Mouse (Mus musculus) MEL (cell line): ENCODE measurements around the gene Tekt5. TPM values are rescaled to one million over a fixed set of nuclear protein-coding genes. Genes with fewer than 3 reads are reported as not detected.

ENCODE experiments used
- DNase-seq: peaks from one replicate; pipeline ENCODE4 v3.0.0; 2011; ENCODE audit warnings: low read depth, low spot score
- H3K27ac ChIP-seq: 2 replicates; pipeline ENCODE4 v1.5.1; 2012; ENCODE audit warnings: low read depth, mild to moderate bottlenecking, control low read depth, low read length, moderate library complexity; ENCODE audit not compliant: control insufficient read depth
- H3K27me3 ChIP-seq, 2 experiments: fragments of 150-350 bp in 1 of 2; sonication (generic) in 1 of 2; 2 replicates each; pipeline ENCODE4 v1.6.1; 2012; ENCODE audit warnings: low read length in 2 of 2, mild to moderate bottlenecking in 2 of 2, improper control_type of control experiment in 1 of 2, moderate library complexity in 1 of 2; ENCODE audit not compliant: insufficient read depth in 2 of 2, control insufficient read depth in 1 of 2
- H3K36me3 ChIP-seq, 2 experiments: 2 replicates each; pipeline ENCODE4 v1.6.1; 2012 to 2014; ENCODE audit warnings: low read length in 2 of 2, improper control_type of control experiment in 1 of 2, inconsistent platforms in 1 of 2, mild to moderate bottlenecking in 1 of 2; ENCODE audit not compliant: insufficient read depth in 2 of 2, control insufficient read depth in 1 of 2
- H3K4me1 ChIP-seq, 2 experiments: fragments of 150-350 bp in 1 of 2; sonication (generic) in 1 of 2; 2 replicates each; pipeline ENCODE4 v1.6.1; 2012; ENCODE audit warnings: low read length in 2 of 2, improper control_type of control experiment in 1 of 2, mild to moderate bottlenecking in 1 of 2; ENCODE audit not compliant: insufficient read depth in 2 of 2, control insufficient read depth in 1 of 2
- H3K4me3 ChIP-seq, 2 experiments: fragments of 150-350 bp in 1 of 2; sonication (generic) in 1 of 2; 2 replicates each; pipeline ENCODE4 v1.5.1; 2012; ENCODE audit warnings: low read depth in 2 of 2, low read length in 2 of 2, mild to moderate bottlenecking in 2 of 2, moderate library complexity in 2 of 2, control low read depth in 1 of 2, improper control_type of control experiment in 1 of 2; ENCODE audit not compliant: control insufficient read depth in 1 of 2, insufficient read depth in 1 of 2
- H3K79me2 ChIP-seq: 2 replicates; pipeline ENCODE4 v1.6.1; 2012; ENCODE audit warnings: mild to moderate bottlenecking, low read length, moderate library complexity; ENCODE audit not compliant: control insufficient read depth, poor library complexity, insufficient read depth
- H3K9ac ChIP-seq: 2 replicates; pipeline ENCODE4 v1.6.1; 2012; ENCODE audit warnings: low read depth, mild to moderate bottlenecking, control low read depth, low read length, moderate library complexity; ENCODE audit not compliant: control insufficient read depth, poor library complexity, severe bottlenecking
- H3K9me3 ChIP-seq: fragments of 150-350 bp; sonication (generic); replicated peaks from 2 replicates; pipeline ENCODE4 v1.6.1; 2012; ENCODE audit warnings: mild to moderate bottlenecking, low read length, improper control_type of control experiment, moderate library complexity; ENCODE audit not compliant: insufficient read depth
- CTCF ChIP-seq, 3 experiments: IDR thresholded peaks in 2 of 3; conservative IDR thresholded peaks in 1 of 3; 2 replicates each; pipeline ENCODE4 v1.5.1; 2011 to 2012; ENCODE audit warnings: low read length in 3 of 3, low read depth in 2 of 3, mild to moderate bottlenecking in 2 of 3, improper control_type of control experiment in 1 of 3, inconsistent platforms in 1 of 3, mixed read lengths in 1 of 3, moderate library complexity in 1 of 3; ENCODE audit not compliant: control insufficient read depth in 1 of 3, insufficient read depth in 1 of 3, poor library complexity in 1 of 3, severe bottlenecking in 1 of 3
- ETS1 ChIP-seq: IDR thresholded peaks from 2 replicates; pipeline ENCODE4 v1.6.1; 2012; ENCODE audit warnings: low read depth, mild to moderate bottlenecking, inconsistent platforms, low read length, improper control_type of control experiment, moderate library complexity
- GABPA ChIP-seq: IDR thresholded peaks from 2 replicates; pipeline ENCODE4 v1.6.1; 2012; ENCODE audit warnings: low read depth, mild to moderate bottlenecking, inconsistent platforms, low read length, improper control_type of control experiment, moderate library complexity
- GATA1 ChIP-seq: IDR thresholded peaks from 2 replicates; pipeline ENCODE4 v1.6.1; 2011; ENCODE audit warnings: low read depth, low read length, improper control_type of control experiment
- HCFC1 ChIP-seq: IDR thresholded peaks from 2 replicates; pipeline ENCODE4 v1.6.1; 2012; ENCODE audit warnings: low read depth, mild to moderate bottlenecking, inconsistent platforms, low read length, improper control_type of control experiment, moderate library complexity
- JUND ChIP-seq: IDR thresholded peaks from 2 replicates; pipeline ENCODE4 v1.6.1; 2011; ENCODE audit warnings: low read depth, mild to moderate bottlenecking, improper control_type of control experiment, low read length
- MAFK ChIP-seq: IDR thresholded peaks from 2 replicates; pipeline ENCODE4 v1.6.1; 2011; ENCODE audit warnings: low read depth, mild to moderate bottlenecking, low read length, improper control_type of control experiment, borderline replicate concordance
- MAZ ChIP-seq: IDR thresholded peaks from 2 replicates; pipeline ENCODE4 v1.6.1; 2012; ENCODE audit warnings: low read depth, mild to moderate bottlenecking, inconsistent platforms, low read length, improper control_type of control experiment
- MEF2A ChIP-seq: IDR thresholded peaks from 2 replicates; pipeline ENCODE4 v1.6.1; 2014; ENCODE audit warnings: low read depth, mild to moderate bottlenecking, inconsistent platforms, low read length, improper control_type of control experiment; ENCODE audit not compliant: poor library complexity, insufficient replicate concordance, severe bottlenecking; ENCODE audit errors: extremely low read depth
- MXI1 ChIP-seq: IDR thresholded peaks from 2 replicates; pipeline ENCODE4 v1.6.1; 2011; ENCODE audit warnings: mild to moderate bottlenecking, low read depth, low read length, improper control_type of control experiment
- MYB ChIP-seq: IDR thresholded peaks from 2 replicates; pipeline ENCODE4 v1.6.1; 2011; ENCODE audit warnings: mild to moderate bottlenecking, low read depth, low read length, improper control_type of control experiment
- MYC ChIP-seq: IDR thresholded peaks from 2 replicates; pipeline ENCODE4 v1.6.1; 2011; ENCODE audit warnings: low read depth, mild to moderate bottlenecking, low read length, improper control_type of control experiment, moderate library complexity
- NRF1 ChIP-seq: IDR thresholded peaks from 2 replicates; pipeline ENCODE4 v1.6.1; 2014; ENCODE audit warnings: low read depth, mild to moderate bottlenecking, inconsistent platforms, low read length, improper control_type of control experiment, moderate library complexity; ENCODE audit not compliant: poor library complexity, insufficient read depth, severe bottlenecking
- POLR2AphosphoS2 ChIP-seq: IDR thresholded peaks from 2 replicates; pipeline ENCODE4 v1.6.1; 2011; ENCODE audit warnings: low read length, improper control_type of control experiment
- POLR2AphosphoS5 ChIP-seq: IDR thresholded peaks from 2 replicates; pipeline ENCODE4 v1.6.1; 2012; ENCODE audit warnings: low read depth, borderline replicate concordance, mild to moderate bottlenecking, inconsistent platforms, low read length, moderate library complexity, mixed read lengths
- RAD21 ChIP-seq: IDR thresholded peaks from 2 replicates; pipeline ENCODE4 v1.6.1; 2011; ENCODE audit warnings: mild to moderate bottlenecking, low read depth, low read length, improper control_type of control experiment
- SIN3A ChIP-seq: IDR thresholded peaks from 2 replicates; pipeline ENCODE4 v1.6.1; 2012; ENCODE audit warnings: low read length, improper control_type of control experiment, inconsistent platforms
- SMC3 ChIP-seq: IDR thresholded peaks from 2 replicates; pipeline ENCODE4 v1.6.1; 2011; ENCODE audit warnings: low read depth, low read length, improper control_type of control experiment
- TAL1 ChIP-seq: IDR thresholded peaks from 2 replicates; pipeline ENCODE4 v1.6.1; 2012; ENCODE audit warnings: mild to moderate bottlenecking, inconsistent platforms, low read length, moderate library complexity, mixed read lengths
- TCF12 ChIP-seq: IDR thresholded peaks from 2 replicates; pipeline ENCODE4 v1.6.1; 2014; ENCODE audit warnings: low read depth, mild to moderate bottlenecking, inconsistent platforms, low read length, improper control_type of control experiment, moderate library complexity
- USF1 ChIP-seq: IDR thresholded peaks from 2 replicates; pipeline ENCODE4 v1.6.1; 2014; ENCODE audit warnings: low read depth, mild to moderate bottlenecking, inconsistent platforms, low read length, improper control_type of control experiment, moderate library complexity
- USF2 ChIP-seq, 2 experiments: IDR thresholded peaks; 2 replicates each; pipeline ENCODE4 v1.6.1; 2011 to 2012; ENCODE audit warnings: improper control_type of control experiment in 2 of 2, low read length in 2 of 2, borderline replicate concordance in 1 of 2, inconsistent platforms in 1 of 2, low read depth in 1 of 2, mild to moderate bottlenecking in 1 of 2; ENCODE audit not compliant: insufficient read depth in 1 of 2
- ZC3H11A ChIP-seq: IDR thresholded peaks from 2 replicates; pipeline ENCODE4 v1.6.1; 2012; ENCODE audit warnings: low read depth, mild to moderate bottlenecking, inconsistent platforms, low read length, improper control_type of control experiment
- ZKSCAN1 ChIP-seq: IDR thresholded peaks from 2 replicates; pipeline ENCODE4 v1.6.1; 2012; ENCODE audit warnings: low read depth, mild to moderate bottlenecking, inconsistent platforms, low read length, improper control_type of control experiment, moderate library complexity
- ZMIZ1 ChIP-seq: IDR thresholded peaks from 2 replicates; pipeline ENCODE4 v1.6.1; 2012; ENCODE audit warnings: low read depth, mild to moderate bottlenecking, inconsistent platforms, low read length, improper control_type of control experiment, moderate library complexity
- polyA plus RNA-seq, 2 experiments: library from polyadenylated mRNA; stranded (reverse) in 1 of 2; unstranded in 1 of 2; fragments of >175 nt in 1 of 2; fragments of >200 nt in 1 of 2; gene quantifications; 2 replicates each; pipeline versions ENCODE4 v1.2.1 to v1.2.4; 2012; ENCODE audit warnings: low replicate concordance in 2 of 2, low read depth in 1 of 2; ENCODE audit not compliant: insufficient read length in 2 of 2, insufficient read depth in 1 of 2, missing spikeins in 1 of 2
- total RNA-seq: library from RNA; depleted of rRNA; stranded (reverse); fragments of 300-350 nt; gene quantifications from 2 replicates; pipeline ENCODE4 v1.2.3, GENCODE M21; 2012

Tekt5 gene
- total and polyA plus RNA-seq, 3 experiments = 0.08 to 0.25 TPM; not detected in 1

DNA sequence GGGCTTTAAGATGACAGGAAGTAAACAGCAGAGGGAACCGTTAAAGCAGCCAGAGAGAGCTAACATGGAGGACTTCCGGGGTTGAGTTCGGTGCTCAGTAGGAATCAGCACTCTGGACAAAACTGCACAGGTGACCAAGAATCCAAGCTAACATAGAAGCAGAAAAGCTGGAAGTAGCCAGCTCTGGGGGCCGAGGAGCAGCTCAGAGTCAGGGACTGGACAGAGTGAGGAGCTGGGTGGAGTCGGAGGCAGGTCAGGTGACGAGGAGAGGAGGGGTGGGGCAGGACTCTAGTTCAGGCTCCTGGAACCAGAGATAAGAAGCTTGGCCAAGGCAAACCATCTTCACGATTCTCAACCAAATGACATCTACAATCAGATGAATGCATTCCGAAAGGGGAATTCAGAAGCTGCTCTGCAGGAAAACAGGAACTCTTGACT lies 11.2 kb downstream of the Tekt5 start (continued):
- TF ChIP-seq CTCF (IDR thresholded peaks at IDR 0.05 in 2 of 3, conservative IDR thresholded peaks at IDR 0.05 in 1 of 3; ENCODE audit: control insufficient read depth in 1 of 3, insufficient read depth in 1 of 3, low read depth in 2 of 3, low read length in 3 of 3, poor library complexity in 1 of 3, severe bottlenecking in 1 of 3) (no peak), TCF12 (peak; percentile 83), MXI1 (no peak), RAD21 (no peak), POLR2AphosphoS5 (no peak), ZMIZ1 (no peak; the same call in 1 of the 2 replicates), JUND (no peak), POLR2AphosphoS2 (no peak), MAFK (no peak), MYC (no peak), ZC3H11A (no peak)

DNA sequence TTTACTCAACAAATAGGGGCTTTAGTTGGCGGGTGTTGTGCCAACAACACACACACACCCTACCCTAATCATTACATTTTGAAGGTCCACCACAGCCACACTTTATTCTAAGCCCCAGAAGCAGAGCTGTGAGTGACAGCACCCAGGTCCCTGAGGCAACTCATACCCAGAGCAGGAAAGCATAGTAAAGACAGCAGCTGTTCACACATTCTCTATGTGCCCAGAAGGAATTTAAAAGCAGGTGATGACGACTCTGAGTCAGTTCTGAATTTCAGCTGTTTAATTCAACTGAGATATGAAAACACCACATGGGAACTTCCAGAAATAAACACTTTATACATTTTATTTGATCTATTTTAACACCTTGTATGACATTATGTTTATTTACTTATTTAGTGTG lies 15.8 kb downstream of the Tekt5 start:
- peaks cover 0 to 4% of the 10 kb centered on the region in 2 experiments; a peak in 2 of 4 replicates for H3K36me3 ChIP-seq
- no peaks in the 10 kb centered on the region for H3K9me3 ChIP-seq
- H3K4me3 ChIP-seq = no peak overlapping the region
- H3K79me2 ChIP-seq = no peaks in the 10 kb centered on the region
- no peak for TF ChIP-seq TAL1
- no peak for TF ChIP-seq SMC3
- TF ChIP-seq MYB = no peak
- TF ChIP-seq USF2 (IDR thresholded peaks at IDR 0.05; ENCODE audit: borderline replicate concordance in 1 of 2, insufficient read depth in 1 of 2, low read depth in 1 of 2, low read length in 2 of 2) = no peak
- TF ChIP-seq, all 39 proteins: peak for 0
- Histone ChIP-seq H3K4me1 (0 out of 4 replicates have a peak, but pooled peaks cover 3 to 4% of the 10 kb centered on the region in 2 experiments), H3K9ac (no peak overlapping the region), H3K27ac (no peak overlapping the region), H3K27me3 (0 out of 4 replicates have a peak, but pooled peaks cover 0 to 2% of the 10 kb centered on the region in 2 experiments)
- DNase-seq = no peak

DNA sequence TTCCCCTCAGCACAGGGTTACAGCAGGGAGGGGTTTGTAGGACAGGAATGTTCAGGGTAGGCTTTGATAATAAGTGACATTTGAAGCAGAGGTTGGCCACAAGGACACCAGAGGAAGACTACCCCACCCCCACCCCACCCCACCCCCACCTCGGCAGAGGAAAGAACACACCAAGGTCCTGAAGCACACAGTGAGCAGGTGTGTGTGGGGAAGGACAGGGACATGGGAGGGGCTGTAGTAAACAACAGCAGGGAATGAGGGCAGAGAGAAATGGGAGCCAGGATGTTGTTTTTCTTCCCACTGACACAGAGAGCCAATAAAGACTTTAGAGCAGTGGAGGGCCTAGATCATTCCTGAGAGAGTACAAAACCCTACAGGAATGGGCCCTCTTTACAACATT lies 18.0 kb downstream of the Tekt5 start:
- H3K9ac ChIP-seq = no peak overlapping the region

More for the DNA sequence above, 18.0 kb downstream of the Tekt5 start:
- 0 out of 4 replicates have a peak, but pooled peaks cover 0 to 2% of the 10 kb centered on the region in 2 experiments for H3K27me3 ChIP-seq
- no peaks in the 10 kb centered on the region for H3K4me1 ChIP-seq
- H3K79me2 ChIP-seq = no peaks in the 10 kb centered on the region
- no peak overlapping the region for H3K27ac ChIP-seq
- no peak overlapping the region for H3K4me3 ChIP-seq
- TF ChIP-seq TCF12 = no peak
- TF ChIP-seq NRF1 = no peak
- no peak for TF ChIP-seq JUND
- no peak for TF ChIP-seq GABPA
- TF ChIP-seq GATA1 = no peak
- no peak for TF ChIP-seq MYB
- TF ChIP-seq ETS1 = no peak
- TF ChIP-seq MEF2A = no peak
- TF ChIP-seq SIN3A = no peak
- TF ChIP-seq MAZ = no peak
- TF ChIP-seq ZC3H11A = no peak
- TF ChIP-seq ZKSCAN1 = no peak
- TF ChIP-seq POLR2AphosphoS5 = no peak
- no peak for TF ChIP-seq HCFC1
- TF ChIP-seq POLR2AphosphoS2 = no peak
- no peak for TF ChIP-seq USF1
- TF ChIP-seq USF2 (IDR thresholded peaks at IDR 0.05; ENCODE audit: borderline replicate concordance in 1 of 2, insufficient read depth in 1 of 2, low read depth in 1 of 2, low read length in 2 of 2) = no peak
- no peaks in the 10 kb centered on the region for H3K9me3 ChIP-seq
- H3K36me3 ChIP-seq = no peaks in the 10 kb centered on the region
- DNase-seq = no peak
